10 mouse cellular contexts compared by ENCODE assay signal in the genomic region with DNA sequence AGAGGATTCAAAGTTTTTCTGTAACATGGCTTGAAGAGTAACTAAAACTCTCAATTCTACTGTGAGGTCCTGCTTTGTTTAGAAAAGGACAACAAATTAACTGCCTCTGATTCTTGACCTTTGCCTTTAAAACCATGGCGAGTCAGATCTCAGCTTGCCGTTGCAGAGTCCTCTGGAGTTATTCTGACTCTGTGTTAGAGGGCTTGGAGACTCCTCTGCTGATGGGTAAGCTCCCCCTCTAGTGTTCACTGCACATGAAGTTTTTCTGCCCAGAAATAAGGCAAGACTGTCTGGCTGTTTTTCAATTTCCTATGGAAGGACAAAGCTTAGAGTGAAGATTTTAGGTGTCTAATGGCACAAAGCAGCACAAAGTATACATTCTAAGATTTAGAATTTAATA.
DNase-seq lines count a peak whose midpoint lies in the region; ATAC-seq and TF ChIP-seq lines count a peak whose summit lies in the region.
"Had no signal": no experiment of that assay in that cellular context is flagged by ENCODE, and none has a peak within 500 bp of the region (broad histone marks: within the 10 kb centered on the region; RNA-seq: fewer than 3 reads in every experiment).

No protein-coding gene starts in this region.

- 1% methylated on average over 2 of the region's 2 CpGs for WGBS in kidney, adult 2 months
- 4% methylated on average over 2 of the region's 2 CpGs for WGBS in embryonic facial prominence, embryonic 10.5 days
- 7% methylated on average over 2 of the region's 2 CpGs for WGBS in lung, postnatal 0 days

- H3K36me3 ChIP-seq in kidney, adult 2 months (ENCODE audit: control insufficient read depth, insufficient read depth, low read length): no peaks in the 10 kb centered on the region
- no peaks in the 10 kb centered on the region for H3K36me3 ChIP-seq in embryonic facial prominence, embryonic 10.5 days (replicated peaks)
- no peaks in the 10 kb centered on the region for H3K36me3 ChIP-seq in lung, postnatal 0 days (ENCODE audit: insufficient read depth, low read length)
- H3K36me3 ChIP-seq: heart, embryonic 13.5 days had no signal

- no peak overlapping the region for H3K4me3 ChIP-seq in kidney, adult 2 months (ENCODE audit: insufficient read depth, low read depth, low read length)
- no peak overlapping the region for H3K4me3 ChIP-seq in embryonic facial prominence, embryonic 10.5 days
- H3K4me3 ChIP-seq in lung, postnatal 0 days (ENCODE audit: low read depth, low read length): no peak overlapping the region
- H3K4me3 ChIP-seq: heart, embryonic 13.5 days; megakaryocyte, embryonic 14.5 days had no signal

- H3K9ac ChIP-seq in lung, postnatal 0 days (replicated peaks; ENCODE audit: low read depth): no peak overlapping the region
- H3K9ac ChIP-seq: heart, embryonic 13.5 days had no signal

- no peak for TF ChIP-seq EP300 in lung, postnatal 0 days (IDR thresholded peaks at IDR 0.05)

- no peaks in the 10 kb centered on the region for H3K9me3 ChIP-seq in embryonic facial prominence, embryonic 10.5 days
- H3K9me3 ChIP-seq in lung, postnatal 0 days (ENCODE audit: low read length): no peaks in the 10 kb centered on the region
- H3K9me3 ChIP-seq: heart, embryonic 13.5 days; megakaryocyte, embryonic 14.5 days had no signal

- H3K4me2 ChIP-seq in lung, postnatal 0 days (replicated peaks; ENCODE audit: low read depth, low read length): no peak overlapping the region
- H3K4me2 ChIP-seq: heart, embryonic 13.5 days had no signal

- peak; percentile 35 for DNase-seq in kidney, adult 2 months
- DNase-seq in kidney, adult 11 months: no peak
- DNase-seq in Muller cell, postnatal 12 days (ENCODE audit: inconsistent ontology term): peak; percentile 27
- peak; percentile 29 for DNase-seq in embryonic facial prominence, embryonic 10.5 days (ENCODE audit: low spot score)
- DNase-seq in lung, postnatal 0 days (ENCODE audit: low spot score): peak; percentile 54
- no peak for DNase-seq in cerebellum, adult 11-12 months
- DNase-seq in ovary, postnatal 10 days (ENCODE audit: low spot score): no peak
- no peak for DNase-seq in thymus, postnatal 10 days (ENCODE audit: low spot score in 2 of 2)

- no peaks in the 10 kb centered on the region for H3K4me1 ChIP-seq in kidney, adult 2 months (ENCODE audit: control insufficient read depth, insufficient read depth, low read length)
- H3K4me1 ChIP-seq in embryonic facial prominence, embryonic 10.5 days: no peaks in the 10 kb centered on the region
- H3K4me1 ChIP-seq in lung, postnatal 0 days (ENCODE audit: insufficient read depth, low read depth, low read length): no peaks in the 10 kb centered on the region
- H3K4me1 ChIP-seq: heart, embryonic 13.5 days; megakaryocyte, embryonic 14.5 days had no signal

- no peak for TF ChIP-seq CTCF in kidney, adult 2 months (conservative IDR thresholded peaks at IDR 0.05; ENCODE audit: insufficient read depth, insufficient read length, low read depth, low read length)
- peak; percentile 57 for TF ChIP-seq CTCF in lung, postnatal 0 days (IDR thresholded peaks at IDR 0.05)

- ATAC-seq in lung, postnatal 0 days: peak; percentile 46; the same call in 1 of the 2 replicates

- H3K27me3 ChIP-seq in kidney, adult 2 months (replicated peaks; ENCODE audit: control insufficient read depth, insufficient read depth, low read length): no peaks in the 10 kb centered on the region
- no peaks in the 10 kb centered on the region for H3K27me3 ChIP-seq in embryonic facial prominence, embryonic 10.5 days (replicated peaks; ENCODE audit: low read depth, poor library complexity, severe bottlenecking)
- H3K27me3 ChIP-seq in lung, postnatal 0 days (replicated peaks; ENCODE audit: insufficient read depth, low read length): no peaks in the 10 kb centered on the region
- H3K27me3 ChIP-seq: heart, embryonic 13.5 days; megakaryocyte, embryonic 14.5 days had no signal

- no peak for TF ChIP-seq POLR2A in kidney, adult 2 months (IDR thresholded peaks at IDR 0.05; ENCODE audit: low read depth, low read length)

- H3K27ac ChIP-seq in kidney, adult 2 months (ENCODE audit: insufficient read depth, low read depth, low read length): no peak overlapping the region
- no peak overlapping the region for H3K27ac ChIP-seq in embryonic facial prominence, embryonic 10.5 days (replicated peaks)
- no peak overlapping the region for H3K27ac ChIP-seq in lung, postnatal 0 days (ENCODE audit: low read length)
- H3K27ac ChIP-seq: heart, embryonic 13.5 days had no signal

Comparison
In these comparisons a context has a peak if more than half of its experiments do, and no peak if none do; other contexts are left out.
1. DNase-seq: peak in kidney, adult 2 months (single experiment), Muller cell, postnatal 12 days (single experiment), embryonic facial prominence, embryonic 10.5 days (single experiment) and lung, postnatal 0 days (single experiment); none in kidney, adult 11 months (single experiment), cerebellum, adult 11-12 months (single experiment), ovary, postnatal 10 days (single experiment) and thymus, postnatal 10 days (0 of 2).